Mouse (Mus musculus) heart, adult 9 months (tissue): ENCODE results near the gene Ngrn.

ENCODE experiments used
- DNase-seq, 2 experiments: peaks; one replicate each; pipeline ENCODE4 v3.0.0; 2022; ENCODE audit warnings: low spot score in 2 of 2

Ngrn gene

DNA sequence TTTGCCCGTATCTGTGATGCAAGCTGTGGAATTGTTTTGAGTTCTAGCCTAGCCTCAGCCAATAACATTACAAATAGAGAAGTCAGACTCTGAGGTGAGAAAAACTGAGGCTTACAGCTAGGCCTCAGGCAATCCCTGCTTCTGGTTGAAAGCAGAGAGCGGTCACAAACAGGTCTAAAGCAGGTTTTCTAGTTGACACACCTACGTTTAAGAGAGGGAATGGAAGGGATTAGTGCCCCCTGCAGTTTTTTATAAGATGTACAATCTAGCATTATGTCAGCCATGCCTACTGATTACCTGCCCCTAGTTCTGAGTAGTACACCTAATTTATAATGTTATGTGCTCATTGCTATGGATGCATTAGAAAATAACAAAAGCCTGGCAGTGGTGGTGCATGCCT is 46.8 kb downstream of the Ngrn start:
- no peak for DNase-seq

DNA sequence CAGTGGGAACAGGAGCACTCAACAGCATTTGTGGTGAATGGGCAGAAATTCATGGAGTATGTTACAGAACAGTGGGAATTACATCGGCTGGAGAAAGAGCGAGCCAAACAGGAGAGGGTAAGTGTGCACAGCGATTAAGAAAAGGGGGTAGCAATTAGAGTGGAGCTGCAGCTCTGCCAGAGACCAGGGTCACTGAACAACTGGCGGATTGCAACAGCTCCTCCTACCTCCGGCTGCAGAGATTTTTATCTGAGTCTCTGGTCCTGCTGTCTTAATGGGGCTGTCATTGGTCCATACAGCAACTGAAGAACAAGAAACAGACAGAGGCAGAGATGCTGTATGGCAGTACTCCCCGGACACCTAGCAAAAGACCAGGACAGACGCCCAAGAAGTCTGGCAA is 49.8 kb downstream of the Ngrn start:
- no peak for DNase-seq
